In the genomic region with DNA sequence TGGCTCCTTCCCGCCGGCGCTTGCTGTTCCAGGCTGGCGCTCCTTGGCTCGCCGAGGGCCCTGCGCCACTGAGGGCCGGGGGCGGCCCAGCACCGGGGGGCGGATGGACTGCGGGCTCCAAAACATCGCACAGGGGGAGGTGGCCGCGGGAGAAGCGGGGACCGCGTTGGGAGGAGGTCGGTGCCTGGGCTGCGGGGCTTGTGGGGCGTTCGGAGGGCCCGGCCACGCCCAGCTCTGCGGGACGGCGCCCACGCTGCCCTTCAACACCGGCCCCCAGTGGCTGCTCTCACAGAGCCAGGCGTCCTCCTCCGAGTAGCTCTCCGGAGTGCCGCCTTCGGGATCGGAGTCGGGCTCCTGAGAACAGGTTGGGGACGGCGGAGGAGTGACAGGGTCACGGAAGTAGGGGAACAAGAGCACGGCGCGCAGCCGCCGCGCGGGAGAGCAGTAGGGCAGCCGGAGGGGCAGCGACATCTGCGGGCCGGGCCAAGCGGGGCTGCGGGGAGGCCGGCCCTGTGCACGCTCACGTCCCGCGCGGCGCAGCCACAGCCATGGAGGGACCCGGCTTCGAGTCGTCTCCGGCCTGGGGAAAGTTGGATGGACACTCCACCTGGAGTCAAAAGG, we compare ENCODE assay signal across 8 mouse cellular contexts. TPM values are rescaled to one million over a fixed set of nuclear protein-coding genes. Genes with fewer than 3 reads are reported as not detected.
DNase-seq lines count a peak whose midpoint lies in the region; ATAC-seq and TF ChIP-seq lines count a peak whose summit lies in the region.

No protein-coding gene starts in this region.

- H3K4me3 ChIP-seq in ES-Bruce4 (ENCODE audit: low read depth, low read length) = peak overlapping the region; percentile 58
- peak overlapping the region; percentile 86 for H3K4me3 ChIP-seq in embryonic facial prominence, embryonic 10.5 days
- peak overlapping the region; percentile 82 for H3K4me3 ChIP-seq in left cerebral cortex, adult 2 months
- H3K4me3 ChIP-seq in megakaryocyte, embryonic 14.5 days (replicated peaks) = peak overlapping the region; percentile 97

- peak overlapping the region; percentile 85 for H3K9ac ChIP-seq in ES-Bruce4 (ENCODE audit: low read depth, poor library complexity, severe bottlenecking)

- TF ChIP-seq POLR2A in ES-Bruce4 (IDR thresholded peaks at IDR 0.05; ENCODE audit: insufficient read depth, low read length) = no peak

- no peaks in the 10 kb centered on the region for H3K36me3 ChIP-seq in ES-Bruce4 (ENCODE audit: control insufficient read depth, insufficient read depth, low read length, poor library complexity, severe bottlenecking)
- peaks cover 4% of the 10 kb centered on the region; the same call in 1 of the 2 replicates for H3K36me3 ChIP-seq in embryonic facial prominence, embryonic 10.5 days (replicated peaks)
- peaks cover 25% of the 10 kb centered on the region for H3K36me3 ChIP-seq in megakaryocyte, embryonic 14.5 days (replicated peaks; ENCODE audit: low read length)

- no peak for TF ChIP-seq CTCF in ES-Bruce4 (IDR thresholded peaks at IDR 0.05; ENCODE audit: low read depth, low read length)
- peak; percentile 29 for TF ChIP-seq CTCF in left cerebral cortex, adult 2 months (IDR thresholded peaks at IDR 0.05)

- H3K27me3 ChIP-seq in ES-Bruce4 (ENCODE audit: control insufficient read depth, insufficient read depth, low read length, poor library complexity, severe bottlenecking) = 0 out of 2 replicates have a peak, but pooled peaks cover 2% of the 10 kb centered on the region
- peaks cover 32% of the 10 kb centered on the region for H3K27me3 ChIP-seq in embryonic facial prominence, embryonic 10.5 days (replicated peaks; ENCODE audit: low read depth, poor library complexity, severe bottlenecking)
- H3K27me3 ChIP-seq in megakaryocyte, embryonic 14.5 days (replicated peaks) = no peaks in the 10 kb centered on the region

- H3K4me1 ChIP-seq in ES-Bruce4 (ENCODE audit: control insufficient read depth, insufficient read depth, low read length) = no peaks in the 10 kb centered on the region
- H3K4me1 ChIP-seq in embryonic facial prominence, embryonic 10.5 days = peaks cover 30% of the 10 kb centered on the region
- H3K4me1 ChIP-seq in megakaryocyte, embryonic 14.5 days = peaks cover 65% of the 10 kb centered on the region

- under 1% methylated on average over 63 of the region's 63 CpGs for WGBS in embryonic facial prominence, embryonic 10.5 days

- no peak overlapping the region for H3K27ac ChIP-seq in ES-Bruce4 (ENCODE audit: insufficient read depth, low read length)
- H3K27ac ChIP-seq in embryonic facial prominence, embryonic 10.5 days (replicated peaks) = peak overlapping the region; percentile 96
- H3K27ac ChIP-seq in left cerebral cortex, adult 2 months = peak overlapping the region; percentile 83

- H3K9me3 ChIP-seq in ES-Bruce4 (replicated peaks; ENCODE audit: control insufficient read depth, insufficient read depth, low read length, poor library complexity, severe bottlenecking) = no peaks in the 10 kb centered on the region
- no peaks in the 10 kb centered on the region for H3K9me3 ChIP-seq in embryonic facial prominence, embryonic 10.5 days
- no peaks in the 10 kb centered on the region for H3K9me3 ChIP-seq in megakaryocyte, embryonic 14.5 days

- peak; percentile 49 for ATAC-seq in granulocyte monocyte progenitor cell, adult 5-6 weeks (replicated peaks; ENCODE audit: poor library complexity, severe bottlenecking)

- intact Hi-C loops in left cerebral cortex, adult 2 months (cut with DNase I) = loop anchor here (2.0 to 10.0 kb wide), 3 partner anchors 154 to 1749 kb away; a partner anchor contains a TSS

- no peak for TF ChIP-seq EP300 in ES-Bruce4 (IDR thresholded peaks at IDR 0.05; ENCODE audit: insufficient read depth, low read depth, low read length)

- DNase-seq in 3T3-L1 (ENCODE audit: low read depth, low spot score) = peak; percentile 71
- no peak for DNase-seq in embryonic facial prominence, embryonic 10.5 days (ENCODE audit: low spot score)
- peak; percentile 51 to 63 for DNase-seq in left cerebral cortex, adult 2 months (ENCODE audit: extremely low spot score in 1 of 2, low spot score in 2 of 2)
- DNase-seq in right cerebral cortex, postnatal 25 days = peak; percentile 69
- DNase-seq in yolk sac, embryonic 10.5 days (ENCODE audit: low spot score) = peak; percentile 82

RNA-seq across cellular contexts. Expression of a gene that starts 0.6 kb away (rescaled TPM):
- 0.63 and 0.70 TPM in 2 replicates for polyA plus RNA-seq in ES-Bruce4 (2011; ENCODE audit: insufficient read depth, insufficient read length, low read depth, missing spikeins)
- 0.58 and 1.1 TPM in 2 replicates for polyA plus RNA-seq in embryonic facial prominence, embryonic 10.5 days (2016; fragmentation: Nextera tagmentation; extraction: Ambion mirVana)
- not detected in 2 replicates for total RNA-seq in granulocyte monocyte progenitor cell, adult 5-6 weeks (2014; fragmentation: Nextera tagmentation)
- total RNA-seq in granulocyte monocyte progenitor cell, adult 5-6 weeks (2017) = 0.95 TPM in 1 of 2 replicates, not detected in the other
- not detected for total RNA-seq in left cerebral cortex, adult 2 months (2021)
- polyA plus RNA-seq in megakaryocyte, embryonic 14.5 days (2012; ENCODE audit: insufficient read depth, low replicate concordance) = 19.8 and 52.4 TPM in 2 replicates

RNA-seq across cellular contexts. Expression of a gene that starts 20.4 kb away (rescaled TPM):
- 5.4 and 5.9 TPM in 2 replicates for polyA plus RNA-seq in ES-Bruce4 (2011; ENCODE audit: insufficient read depth, insufficient read length, low read depth, missing spikeins)
- polyA plus RNA-seq in embryonic facial prominence, embryonic 10.5 days (2016; fragmentation: Nextera tagmentation; extraction: Ambion mirVana) = 3.0 and 3.1 TPM in 2 replicates
- 0.96 and 1.4 TPM in 2 replicates for total RNA-seq in granulocyte monocyte progenitor cell, adult 5-6 weeks (2014; fragmentation: Nextera tagmentation)
- 2.8 and 5.8 TPM in 2 replicates for total RNA-seq in granulocyte monocyte progenitor cell, adult 5-6 weeks (2017)
- total RNA-seq in left cerebral cortex, adult 2 months (2021) = 1 to 10 TPM; 6.1 to 6.8 TPM
- 3.1 and 14.8 TPM in 2 replicates for polyA plus RNA-seq in megakaryocyte, embryonic 14.5 days (2012; ENCODE audit: insufficient read depth, low replicate concordance)
